Mouse (Mus musculus): ENCODE measurements around the gene Il23r. TPM values are rescaled to one million over a fixed set of nuclear protein-coding genes. Genes with fewer than 3 reads are reported as not detected.
A peak's percentile ranks its signal among the peaks of the same experiment; 100 is the strongest.

Il23r gene
- polyA plus RNA-seq, 1 experiment from 2014 or later: 0.37 TPM

- no peaks in the 10 kb centered on the region for H3K4me1 ChIP-seq (ENCODE audit: control insufficient read depth, insufficient read depth, low read length)
- no peaks in the 10 kb centered on the region for H3K9me3 ChIP-seq (ENCODE audit: control insufficient read depth, low read length)
- H3K9ac ChIP-seq (ENCODE audit: low read depth, low read length): no peak overlapping the region
- no peak overlapping the region for H3K27ac ChIP-seq (ENCODE audit: low read length)
- H3K4me3 ChIP-seq (ENCODE audit: low read length): no peak overlapping the region
- no peak for ATAC-seq
- no peaks in the 10 kb centered on the region for H3K36me3 ChIP-seq (ENCODE audit: control insufficient read depth, insufficient read depth, low read length)
- H3K27me3 ChIP-seq (replicated peaks; ENCODE audit: control insufficient read depth, insufficient read depth, low read length): no peaks in the 10 kb centered on the region
- 79% methylated on average over 2 of the region's 2 CpGs for WGBS
- H3K4me2 ChIP-seq (ENCODE audit: low read depth, low read length): no peak overlapping the region
These were observed 55.4 kb downstream of the Il23r start for GRCm38 (mm10) chr6:67436295-67436694.

GRCm38 (mm10) chr6:67435711-67436110 is 55.9 kb downstream of the Il23r start:
- H3K4me2 ChIP-seq (ENCODE audit: low read depth, low read length): no peak overlapping the region
- H3K9me3 ChIP-seq (ENCODE audit: control insufficient read depth, low read length): no peaks in the 10 kb centered on the region
- no peak overlapping the region for H3K4me3 ChIP-seq (ENCODE audit: low read length)
- ATAC-seq: no peak
- H3K9ac ChIP-seq (ENCODE audit: low read depth, low read length): no peak overlapping the region
- H3K27ac ChIP-seq (ENCODE audit: low read length): no peak overlapping the region
- 71% methylated on average over 1 of the region's 1 CpGs for WGBS
- no peaks in the 10 kb centered on the region for H3K36me3 ChIP-seq (ENCODE audit: control insufficient read depth, insufficient read depth, low read length)
- H3K27me3 ChIP-seq (replicated peaks; ENCODE audit: control insufficient read depth, insufficient read depth, low read length): no peaks in the 10 kb centered on the region
- H3K4me1 ChIP-seq (ENCODE audit: control insufficient read depth, insufficient read depth, low read length): no peaks in the 10 kb centered on the region

- no peak for ATAC-seq
- no peaks in the 10 kb centered on the region for H3K27me3 ChIP-seq (replicated peaks; ENCODE audit: control insufficient read depth, insufficient read depth, low read length)
These were observed 56.8 kb downstream of the Il23r start for GRCm38 (mm10) chr6:67434755-67435452.

GRCm38 (mm10) chr6:67431808-67432207 is 59.8 kb downstream of the Il23r start:
- Histone ChIP-seq H3K9ac (ENCODE audit: low read depth, low read length) (no peak overlapping the region), H3K27me3 (replicated peaks; ENCODE audit: control insufficient read depth, insufficient read depth, low read length) (no peaks in the 10 kb centered on the region), H3K36me3 (ENCODE audit: control insufficient read depth, insufficient read depth, low read length) (no peaks in the 10 kb centered on the region), H3K4me2 (ENCODE audit: low read depth, low read length) (no peak overlapping the region), H3K4me3 (ENCODE audit: low read length) (no peak overlapping the region), H3K4me1 (ENCODE audit: control insufficient read depth, insufficient read depth, low read length) (no peaks in the 10 kb centered on the region), H3K27ac (ENCODE audit: low read length) (no peak overlapping the region), H3K9me3 (ENCODE audit: control insufficient read depth, low read length) (no peaks in the 10 kb centered on the region)
- no peak for ATAC-seq
- 76% methylated on average over 3 of the region's 3 CpGs for WGBS

More at GRCm38 (mm10) chr6:67434755-67435452, 56.8 kb downstream of the Il23r start:
- H3K9ac ChIP-seq (ENCODE audit: low read depth, low read length): no peak overlapping the region
- H3K4me3 ChIP-seq (ENCODE audit: low read length): no peak overlapping the region
- 52% methylated on average over 2 of the region's 2 CpGs for WGBS
- no peaks in the 10 kb centered on the region for H3K36me3 ChIP-seq (ENCODE audit: control insufficient read depth, insufficient read depth, low read length)
- no peaks in the 10 kb centered on the region for H3K9me3 ChIP-seq (ENCODE audit: control insufficient read depth, low read length)
- no peak overlapping the region for H3K4me2 ChIP-seq (ENCODE audit: low read depth, low read length)
- no peak overlapping the region for H3K27ac ChIP-seq (ENCODE audit: low read length)
- H3K4me1 ChIP-seq (ENCODE audit: control insufficient read depth, insufficient read depth, low read length): no peaks in the 10 kb centered on the region

GRCm38 (mm10) chr6:67421761-67422160 is 69.9 kb downstream of the Il23r start:
- ATAC-seq: no peak
- Histone ChIP-seq H3K4me1 (ENCODE audit: control insufficient read depth, insufficient read depth, low read length) (no peaks in the 10 kb centered on the region), H3K27me3 (replicated peaks; ENCODE audit: control insufficient read depth, insufficient read depth, low read length) (no peaks in the 10 kb centered on the region), H3K4me3 (ENCODE audit: low read length) (no peak overlapping the region), H3K4me2 (ENCODE audit: low read depth, low read length) (no peak overlapping the region), H3K9ac (ENCODE audit: low read depth, low read length) (no peak overlapping the region), H3K27ac (ENCODE audit: low read length) (no peak overlapping the region), H3K9me3 (ENCODE audit: control insufficient read depth, low read length) (no peaks in the 10 kb centered on the region), H3K36me3 (ENCODE audit: control insufficient read depth, insufficient read depth, low read length) (no peaks in the 10 kb centered on the region)
- WGBS: 80% methylated on average over 5 of the region's 5 CpGs

GRCm38 (mm10) chr6:67416557-67416956 is 75.1 kb downstream of the Il23r start:
- Histone ChIP-seq H3K9me3 (ENCODE audit: control insufficient read depth, low read length) (no peaks in the 10 kb centered on the region), H3K36me3 (ENCODE audit: control insufficient read depth, insufficient read depth, low read length) (no peaks in the 10 kb centered on the region), H3K9ac (ENCODE audit: low read depth, low read length) (no peak overlapping the region), H3K4me1 (ENCODE audit: control insufficient read depth, insufficient read depth, low read length) (no peaks in the 10 kb centered on the region), H3K27ac (ENCODE audit: low read length) (no peak overlapping the region), H3K4me2 (ENCODE audit: low read depth, low read length) (no peak overlapping the region), H3K4me3 (ENCODE audit: low read length) (no peak overlapping the region), H3K27me3 (replicated peaks; ENCODE audit: control insufficient read depth, insufficient read depth, low read length) (no peaks in the 10 kb centered on the region)
- no peak for ATAC-seq
- WGBS: 78% methylated on average over 3 of the region's 3 CpGs

- Histone ChIP-seq H3K27ac (ENCODE audit: low read length) (no peak overlapping the region), H3K9me3 (ENCODE audit: control insufficient read depth, low read length) (no peaks in the 10 kb centered on the region), H3K4me2 (ENCODE audit: low read depth, low read length) (no peak overlapping the region), H3K27me3 (replicated peaks; ENCODE audit: control insufficient read depth, insufficient read depth, low read length) (no peaks in the 10 kb centered on the region), H3K4me1 (ENCODE audit: control insufficient read depth, insufficient read depth, low read length) (no peaks in the 10 kb centered on the region), H3K9ac (ENCODE audit: low read depth, low read length) (no peak overlapping the region), H3K36me3 (ENCODE audit: control insufficient read depth, insufficient read depth, low read length) (no peaks in the 10 kb centered on the region), H3K4me3 (ENCODE audit: low read length) (no peak overlapping the region)
- no peak for ATAC-seq
- WGBS: 88% methylated on average over 5 of the region's 5 CpGs
These were observed 76.4 kb downstream of the Il23r start for GRCm38 (mm10) chr6:67415276-67415675.

- Histone ChIP-seq H3K9ac (ENCODE audit: low read depth, low read length) (no peak overlapping the region), H3K9me3 (ENCODE audit: control insufficient read depth, low read length) (no peaks in the 10 kb centered on the region), H3K4me2 (ENCODE audit: low read depth, low read length) (no peak overlapping the region), H3K4me1 (ENCODE audit: control insufficient read depth, insufficient read depth, low read length) (no peaks in the 10 kb centered on the region), H3K27me3 (replicated peaks; ENCODE audit: control insufficient read depth, insufficient read depth, low read length) (no peaks in the 10 kb centered on the region), H3K27ac (ENCODE audit: low read length) (no peak overlapping the region), H3K4me3 (ENCODE audit: low read length) (no peak overlapping the region), H3K36me3 (ENCODE audit: control insufficient read depth, insufficient read depth, low read length) (no peaks in the 10 kb centered on the region)
- 0 out of 2 replicates have a peak, but pooled peaks have one; percentile 46 for ATAC-seq
- 83% methylated on average over 2 of the region's 2 CpGs for WGBS
These were observed 78.3 kb downstream of the Il23r start for GRCm38 (mm10) chr6:67413378-67413777.

- no peak overlapping the region for H3K9ac ChIP-seq (ENCODE audit: low read depth, low read length)
- H3K27me3 ChIP-seq (replicated peaks; ENCODE audit: control insufficient read depth, insufficient read depth, low read length): no peaks in the 10 kb centered on the region
- no peaks in the 10 kb centered on the region for H3K36me3 ChIP-seq (ENCODE audit: control insufficient read depth, insufficient read depth, low read length)
- 76% methylated on average over 3 of the region's 3 CpGs for WGBS
- H3K27ac ChIP-seq (ENCODE audit: low read length): no peak overlapping the region
- H3K4me1 ChIP-seq (ENCODE audit: control insufficient read depth, insufficient read depth, low read length): no peaks in the 10 kb centered on the region
- H3K4me3 ChIP-seq (ENCODE audit: low read length): no peak overlapping the region
- no peak overlapping the region for H3K4me2 ChIP-seq (ENCODE audit: low read depth, low read length)
- ATAC-seq: no peak
- no peaks in the 10 kb centered on the region for H3K9me3 ChIP-seq (ENCODE audit: control insufficient read depth, low read length)
These were observed 86.4 kb downstream of the Il23r start for GRCm38 (mm10) chr6:67405281-67405682.

GRCm38 (mm10) chr6:67399551-67399950 is 92.1 kb downstream of the Il23r start:
- 73% methylated on average over 5 of the region's 5 CpGs for WGBS
- no peak for ATAC-seq
- H3K36me3 ChIP-seq (ENCODE audit: control insufficient read depth, insufficient read depth, low read length): no peaks in the 10 kb centered on the region

More at GRCm38 (mm10) chr6:67399551-67399950, 92.1 kb downstream of the Il23r start:
- Histone ChIP-seq H3K27ac (ENCODE audit: low read length) (no peak overlapping the region), H3K4me1 (ENCODE audit: control insufficient read depth, insufficient read depth, low read length) (no peaks in the 10 kb centered on the region), H3K9ac (ENCODE audit: low read depth, low read length) (no peak overlapping the region), H3K27me3 (replicated peaks; ENCODE audit: control insufficient read depth, insufficient read depth, low read length) (no peaks in the 10 kb centered on the region), H3K9me3 (ENCODE audit: control insufficient read depth, low read length) (no peaks in the 10 kb centered on the region), H3K4me3 (ENCODE audit: low read length) (no peak overlapping the region), H3K4me2 (ENCODE audit: low read depth, low read length) (no peak overlapping the region)
